ENCODE assay signal across 15 mouse cellular contexts in the genomic region with DNA sequence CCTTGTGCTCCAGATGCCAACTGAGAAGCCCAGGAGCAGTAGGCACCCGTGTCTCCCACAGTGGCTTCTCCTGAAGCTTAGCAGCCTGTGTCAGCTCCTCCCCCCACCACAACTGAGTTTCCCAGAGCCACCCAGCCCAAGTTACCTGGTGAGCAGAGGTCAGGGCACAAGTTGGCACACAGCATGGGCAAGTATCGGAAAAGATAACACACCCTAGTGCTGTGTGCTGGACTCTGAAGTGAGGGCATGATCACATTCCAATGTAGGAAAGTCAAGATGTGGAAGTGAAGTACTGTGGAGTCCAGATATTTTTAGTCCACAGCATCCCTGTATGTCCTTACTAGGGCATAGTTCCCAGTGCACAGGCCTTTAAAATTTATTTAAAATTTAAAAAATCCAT.
"Had no signal": no experiment of that assay in that cellular context is flagged by ENCODE, and none has a peak within 500 bp of the region (broad histone marks: within the 10 kb centered on the region; RNA-seq: fewer than 3 reads in every experiment).

No protein-coding gene starts in this region.

- H3K27me3 ChIP-seq: limb, embryonic 15.5 days; midbrain, embryonic 12.5 days; neural tube, embryonic 13.5 days had no signal

- H3K36me3 ChIP-seq: limb, embryonic 15.5 days; midbrain, embryonic 12.5 days; neural tube, embryonic 13.5 days had no signal

- H3K4me3 ChIP-seq: layer of hippocampus, adult 2 months; limb, embryonic 15.5 days; midbrain, embryonic 12.5 days; neural tube, embryonic 13.5 days had no signal

- ATAC-seq: midbrain, embryonic 16.5 days had no signal

- H3K9me3 ChIP-seq: limb, embryonic 15.5 days; midbrain, embryonic 12.5 days; neural tube, embryonic 13.5 days had no signal

- H3K27ac ChIP-seq: kidney, postnatal 0 days; layer of hippocampus, adult 2 months; limb, embryonic 15.5 days; liver, embryonic 14.5 days; midbrain, embryonic 12.5 days; neural tube, embryonic 13.5 days had no signal

- DNase-seq: kidney, adult 9 months; kidney, postnatal 4 days; left cerebral cortex, postnatal 4 days; lung, adult 18-20 months; lung, postnatal 10 days; right cerebral cortex, adult 18-20 months; right cerebral cortex, postnatal 25 days; thymus, postnatal 36 days had no signal

- H3K4me2 ChIP-seq: limb, embryonic 15.5 days; midbrain, embryonic 12.5 days; neural tube, embryonic 13.5 days had no signal

- H3K4me1 ChIP-seq: limb, embryonic 15.5 days; neural tube, embryonic 13.5 days had no signal

- H3K9ac ChIP-seq: limb, embryonic 15.5 days; liver, embryonic 14.5 days; midbrain, embryonic 12.5 days; neural tube, embryonic 13.5 days had no signal
